Mouse (Mus musculus) E14TG2a.4 (cell line): ENCODE data around the gene Sugct.

Experiments
- H3K27me3 ChIP-seq: 2 replicates; pipeline ENCODE4 v1.6.1; 2014; ENCODE audit warnings: low read length, control low read depth; ENCODE audit not compliant: insufficient read depth
- H3K36me3 ChIP-seq: 2 replicates; pipeline ENCODE4 v1.6.1; 2014; ENCODE audit warnings: low read length, control low read depth; ENCODE audit not compliant: insufficient read depth
- H3K4me1 ChIP-seq: replicated peaks from 2 replicates; pipeline ENCODE4 v1.6.1; 2014; ENCODE audit warnings: low read depth, low read length, control low read depth
- H3K4me3 ChIP-seq: replicated peaks from 2 replicates; pipeline ENCODE4 v1.5.1; 2014; ENCODE audit warnings: mild to moderate bottlenecking, low read length
- H3K9me3 ChIP-seq: 2 replicates; pipeline ENCODE4 v1.6.1; 2014; ENCODE audit warnings: low read length, control low read depth
- CTCF ChIP-seq: conservative IDR thresholded peaks from 2 replicates; pipeline ENCODE4 v1.5.1; 2014; ENCODE audit warnings: low read length
- NANOG ChIP-seq: IDR thresholded peaks from 2 replicates; pipeline ENCODE4 v1.6.1; 2014; ENCODE audit warnings: borderline replicate concordance, low read length, mixed read lengths
- POU5F1 ChIP-seq: IDR thresholded peaks from 2 replicates; pipeline ENCODE4 v1.6.1; 2014; ENCODE audit warnings: low read length, borderline replicate concordance

Gene Sugct

GRCm38 (mm10) chr13:17296912-17297311, 398.4 kb downstream of the Sugct start:
- Histone ChIP-seq H3K4me1 (no peaks in the 10 kb centered on the region), H3K36me3 (no peaks in the 10 kb centered on the region), H3K9me3 (no peaks in the 10 kb centered on the region), H3K4me3 (no peak overlapping the region), H3K27me3 (no peaks in the 10 kb centered on the region)
- TF ChIP-seq CTCF (no peak), POU5F1 (no peak), NANOG (no peak)

DNA sequence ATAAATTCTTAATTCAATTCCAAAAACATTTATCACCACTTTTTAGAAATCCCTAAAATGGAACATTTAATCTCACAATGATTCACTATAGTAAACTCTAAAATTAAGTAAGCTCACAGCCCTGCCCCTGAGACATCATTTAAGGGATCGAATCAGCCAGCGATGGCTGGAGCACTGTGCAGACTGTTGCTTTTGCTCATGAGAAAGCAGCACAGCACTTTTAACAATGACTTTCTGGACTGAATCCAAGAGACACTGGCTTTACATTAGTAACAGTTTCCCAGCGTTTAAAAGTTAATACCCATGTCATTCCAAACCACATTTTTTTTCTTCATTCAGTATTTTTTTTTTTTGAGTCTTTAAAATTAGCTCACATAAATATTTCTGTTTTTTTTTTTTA, 398.9 kb downstream of the Sugct start:
- Histone ChIP-seq H3K4me3 (no peak overlapping the region), H3K27me3 (no peaks in the 10 kb centered on the region), H3K9me3 (no peaks in the 10 kb centered on the region), H3K36me3 (no peaks in the 10 kb centered on the region), H3K4me1 (no peaks in the 10 kb centered on the region)
- TF ChIP-seq NANOG (no peak), POU5F1 (no peak), CTCF (no peak)

- no peaks in the 10 kb centered on the region for H3K4me1 ChIP-seq
- TF ChIP-seq POU5F1 = no peak
- no peak for TF ChIP-seq NANOG
- no peak for TF ChIP-seq CTCF
- no peaks in the 10 kb centered on the region for H3K36me3 ChIP-seq
- no peak overlapping the region for H3K4me3 ChIP-seq
- no peaks in the 10 kb centered on the region for H3K27me3 ChIP-seq
- H3K9me3 ChIP-seq = no peaks in the 10 kb centered on the region
Observed at GRCm38 (mm10) chr13:17291057-17291456, 404.3 kb downstream of the Sugct start.

GRCm38 (mm10) chr13:17288377-17288776, 407.0 kb downstream of the Sugct start:
- H3K36me3 ChIP-seq = no peaks in the 10 kb centered on the region
- no peaks in the 10 kb centered on the region for H3K27me3 ChIP-seq
- no peak overlapping the region for H3K4me3 ChIP-seq
- TF ChIP-seq CTCF (no peak), NANOG (no peak)
- H3K9me3 ChIP-seq = no peaks in the 10 kb centered on the region
- no peaks in the 10 kb centered on the region for H3K4me1 ChIP-seq

DNA sequence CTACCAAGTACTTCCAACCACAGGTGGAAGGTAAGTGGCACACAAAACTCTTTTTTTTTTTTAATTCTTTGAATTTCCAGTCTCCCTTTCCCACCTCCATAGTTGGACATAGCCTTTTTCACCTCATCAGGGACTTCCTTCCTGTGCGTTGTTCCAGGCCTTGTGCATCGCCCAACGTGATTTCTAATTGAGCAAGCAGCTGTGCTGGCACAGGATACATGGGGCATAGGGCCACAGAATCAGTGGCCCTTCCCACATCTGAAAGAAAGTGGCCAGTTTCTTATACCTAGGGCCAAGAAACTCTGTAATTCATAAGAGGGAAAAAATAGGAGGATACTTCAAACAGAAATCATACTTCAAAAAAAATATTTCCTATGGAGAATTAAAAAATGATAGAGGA, 449.4 kb downstream of the Sugct start:
- TF ChIP-seq POU5F1 (no peak), NANOG (no peak), CTCF (no peak)
- Histone ChIP-seq H3K4me1 (no peaks in the 10 kb centered on the region), H3K4me3 (no peak overlapping the region), H3K36me3 (no peaks in the 10 kb centered on the region), H3K9me3 (no peaks in the 10 kb centered on the region), H3K27me3 (no peaks in the 10 kb centered on the region)

- Histone ChIP-seq H3K4me3 (no peak overlapping the region), H3K4me1 (no peaks in the 10 kb centered on the region), H3K36me3 (no peaks in the 10 kb centered on the region), H3K9me3 (no peaks in the 10 kb centered on the region), H3K27me3 (no peaks in the 10 kb centered on the region)
- no peak for TF ChIP-seq POU5F1
- no peak for TF ChIP-seq NANOG
- TF ChIP-seq CTCF = no peak
Observed at GRCm38 (mm10) chr13:17216524-17216923, 478.8 kb downstream of the Sugct start.

DNA sequence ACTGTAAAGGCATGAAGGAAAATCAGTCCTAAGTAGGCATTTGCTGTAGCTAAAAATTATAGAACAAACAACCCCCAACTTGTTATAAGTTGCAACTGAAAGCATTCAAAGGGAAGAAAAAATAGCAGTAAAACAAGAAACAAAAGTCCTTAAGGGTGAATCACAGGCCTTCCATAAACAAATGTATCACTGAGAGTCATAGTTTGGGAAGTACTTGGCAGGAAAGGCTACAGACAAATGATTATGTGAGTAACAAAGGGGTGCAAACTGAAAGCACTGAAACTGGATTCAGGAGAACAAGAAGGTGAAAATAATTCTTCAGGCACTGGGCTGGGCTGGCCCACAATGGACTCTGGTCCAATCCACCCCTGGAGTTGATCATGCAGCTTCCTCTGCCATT, 482.7 kb downstream of the Sugct start:
- Histone ChIP-seq H3K36me3 (no peaks in the 10 kb centered on the region), H3K9me3 (no peaks in the 10 kb centered on the region), H3K4me1 (no peaks in the 10 kb centered on the region), H3K27me3 (no peaks in the 10 kb centered on the region), H3K4me3 (no peak overlapping the region)
- TF ChIP-seq NANOG = no peak
- TF ChIP-seq POU5F1 = no peak
- no peak for TF ChIP-seq CTCF

GRCm38 (mm10) chr13:17190180-17190762, 505.1 kb downstream of the Sugct start:
- Histone ChIP-seq H3K4me1 (no peaks in the 10 kb centered on the region), H3K27me3 (no peaks in the 10 kb centered on the region), H3K36me3 (no peaks in the 10 kb centered on the region), H3K9me3 (no peaks in the 10 kb centered on the region), H3K4me3 (no peak overlapping the region)
- TF ChIP-seq CTCF (no peak), POU5F1 (no peak), NANOG (no peak)

DNA sequence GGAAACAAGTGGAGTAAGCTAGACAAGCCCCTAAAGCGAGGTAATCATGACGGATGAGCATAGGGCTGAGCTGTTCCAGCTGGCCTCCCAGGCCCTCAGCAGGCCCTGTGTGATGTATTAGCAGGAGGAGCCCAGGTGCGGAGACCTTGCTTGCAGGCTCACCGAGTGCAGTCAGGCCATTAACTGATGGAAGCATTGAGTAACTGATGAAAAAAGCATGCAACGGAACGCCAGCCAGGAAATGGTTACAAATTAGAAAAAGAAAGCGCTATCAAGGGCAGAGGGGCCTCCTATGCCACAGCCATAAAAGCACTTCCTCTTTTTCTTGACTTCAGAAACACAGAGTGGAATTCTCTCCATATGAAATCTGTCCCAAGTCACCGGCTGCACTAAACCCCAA, 510.1 kb downstream of the Sugct start:
- no peak for TF ChIP-seq POU5F1
- no peak for TF ChIP-seq NANOG
- no peak for TF ChIP-seq CTCF
- Histone ChIP-seq H3K9me3 (no peaks in the 10 kb centered on the region), H3K4me1 (no peaks in the 10 kb centered on the region), H3K36me3 (no peaks in the 10 kb centered on the region), H3K27me3 (no peaks in the 10 kb centered on the region), H3K4me3 (no peak overlapping the region)
